Mouse (Mus musculus): ENCODE measurements at regions not wholly inside any gene's neighbourhood (a gene's known extent, or its start where the extent isn't known, plus 50 kb on each side); places are given as distances from the start of the nearest gene placed in this dataset.
A peak's percentile ranks its signal among the peaks of the same experiment; 100 is the strongest.

DNA sequence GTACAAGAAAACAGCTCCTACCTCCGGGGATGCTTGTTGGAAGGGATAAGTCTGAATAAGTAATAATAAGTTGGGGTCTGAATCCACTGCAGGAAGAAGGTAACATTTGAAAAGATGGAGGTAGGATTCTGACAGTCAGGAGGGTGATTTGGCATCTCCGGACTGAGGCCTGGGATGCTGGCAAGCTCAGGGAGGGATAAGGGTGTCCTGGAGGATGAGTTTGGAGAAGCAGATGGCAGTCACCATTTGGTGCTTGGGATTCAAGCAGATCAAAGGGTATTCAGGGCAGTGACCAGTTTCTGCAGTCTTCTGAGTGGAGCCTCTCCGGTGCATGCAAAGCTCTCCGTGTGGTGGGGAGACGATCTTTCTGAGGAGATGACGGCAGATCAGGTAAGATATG, 62.9 kb upstream of the Gm2310 start:
- ATAC-seq (ENCODE audit: low read depth): no peak
- no peaks in the 10 kb centered on the region for H3K9me3 ChIP-seq
- peaks cover 6% of the 10 kb centered on the region; the same call in 1 of the 2 replicates for H3K4me1 ChIP-seq (replicated peaks)
- no peaks in the 10 kb centered on the region for H3K36me3 ChIP-seq
- H3K27me3 ChIP-seq: 0 out of 2 replicates have a peak, but pooled peaks cover 4% of the 10 kb centered on the region
- WGBS: 71% methylated on average over 6 of the region's 6 CpGs
- no peak overlapping the region for H3K27ac ChIP-seq (replicated peaks)
- H3K9ac ChIP-seq: no peak overlapping the region
- no peak overlapping the region for H3K4me2 ChIP-seq
- H3K4me3 ChIP-seq: no peak overlapping the region

GRCm38 (mm10) chr15:8581146-8581913, 61.6 kb upstream of the Gm2310 start:
- Histone ChIP-seq H3K9me3 (no peaks in the 10 kb centered on the region), H3K4me1 (replicated peaks) (0 out of 2 replicates have a peak, but pooled peaks cover 6% of the 10 kb centered on the region), H3K9ac (no peak overlapping the region), H3K27ac (replicated peaks) (no peak overlapping the region), H3K36me3 (no peaks in the 10 kb centered on the region), H3K4me3 (no peak overlapping the region), H3K27me3 (0 out of 2 replicates have a peak, but pooled peaks cover 4% of the 10 kb centered on the region), H3K4me2 (no peak overlapping the region)
- ATAC-seq (ENCODE audit: low read depth): no peak
- WGBS: 52% methylated on average over 8 of the region's 8 CpGs

DNA sequence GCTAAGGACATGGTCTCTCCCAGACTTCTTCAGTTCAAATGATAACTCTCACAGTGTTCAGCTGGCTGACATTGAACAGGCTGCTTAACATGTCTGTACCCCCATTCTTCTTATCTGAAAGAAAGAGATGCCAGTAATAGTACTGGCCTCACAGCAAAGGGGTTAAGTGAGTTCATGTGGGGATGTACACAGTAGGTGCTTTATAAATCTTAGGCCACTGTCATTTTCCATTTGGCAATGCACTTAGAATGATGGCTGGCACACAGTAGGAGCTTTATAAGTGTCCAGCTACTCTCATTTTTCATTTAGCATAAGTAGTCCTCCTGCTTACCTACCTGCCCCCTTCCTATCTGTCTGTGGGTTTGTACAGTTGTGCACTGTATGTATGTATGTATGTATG, 60.3 kb upstream of the Gm2310 start:
- no peak for ATAC-seq (ENCODE audit: low read depth)
- no peak overlapping the region for H3K4me3 ChIP-seq
- H3K9ac ChIP-seq: no peak overlapping the region
- H3K4me2 ChIP-seq: no peak overlapping the region
- H3K27ac ChIP-seq (replicated peaks): no peak overlapping the region
- H3K36me3 ChIP-seq: no peaks in the 10 kb centered on the region
- 0 out of 2 replicates have a peak, but pooled peaks cover 6% of the 10 kb centered on the region for H3K4me1 ChIP-seq (replicated peaks)
- H3K27me3 ChIP-seq: 0 out of 2 replicates have a peak, but pooled peaks cover 4% of the 10 kb centered on the region
- no peaks in the 10 kb centered on the region for H3K9me3 ChIP-seq

DNA sequence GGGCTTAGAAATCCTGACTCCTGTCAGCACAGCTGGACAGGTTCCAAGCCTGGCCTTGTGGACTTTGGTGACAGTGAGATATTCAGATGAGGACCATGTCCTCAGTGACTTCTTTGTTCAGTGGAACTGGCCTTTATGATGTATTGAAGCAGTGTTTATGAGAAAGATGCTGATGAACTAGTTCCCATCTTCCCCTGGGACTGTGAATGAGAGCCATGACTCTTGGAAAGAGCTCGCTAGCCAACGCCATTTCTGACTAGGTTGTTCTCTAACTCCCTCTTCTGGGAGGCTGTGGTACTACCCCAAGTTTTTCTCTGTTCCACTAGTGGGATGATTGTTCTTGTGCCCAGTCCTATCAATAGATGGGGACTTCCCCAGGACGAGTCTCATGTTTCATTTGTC, 57.7 kb upstream of the Gm2310 start:
- Histone ChIP-seq H3K27ac (replicated peaks) (no peak overlapping the region), H3K4me3 (no peak overlapping the region), H3K4me1 (replicated peaks) (no peaks in the 10 kb centered on the region), H3K36me3 (no peaks in the 10 kb centered on the region), H3K4me2 (no peak overlapping the region), H3K27me3 (0 out of 2 replicates have a peak, but pooled peaks cover 4% of the 10 kb centered on the region), H3K9me3 (no peaks in the 10 kb centered on the region), H3K9ac (no peak overlapping the region)
- no peak for ATAC-seq (ENCODE audit: low read depth)
- 13% methylated on average over 3 of the region's 3 CpGs for WGBS

GRCm38 (mm10) chr15:8576975-8577374, 57.2 kb upstream of the Gm2310 start:
- no peaks in the 10 kb centered on the region for H3K9me3 ChIP-seq
- no peak overlapping the region for H3K4me2 ChIP-seq
- no peaks in the 10 kb centered on the region for H3K4me1 ChIP-seq (replicated peaks)
- no peak overlapping the region for H3K27ac ChIP-seq (replicated peaks)
- 75% methylated on average over 5 of the region's 5 CpGs for WGBS
- H3K36me3 ChIP-seq: no peaks in the 10 kb centered on the region
- H3K9ac ChIP-seq: no peak overlapping the region
- ATAC-seq (ENCODE audit: low read depth): no peak
- H3K27me3 ChIP-seq: peaks cover 6% of the 10 kb centered on the region; the same call in 1 of the 2 replicates
- no peak overlapping the region for H3K4me3 ChIP-seq

GRCm38 (mm10) chr15:8569617-8570016, 49.9 kb upstream of the Gm2310 start:
- H3K4me2 ChIP-seq: peak overlapping the region; percentile 96
- H3K9ac ChIP-seq: peak overlapping the region; percentile 69
- WGBS: 5% methylated on average over 11 of the region's 11 CpGs
- H3K4me1 ChIP-seq (replicated peaks): peaks cover 12% of the 10 kb centered on the region
- peak overlapping the region; percentile 56 for H3K4me3 ChIP-seq
- H3K27me3 ChIP-seq: peaks cover 23% of the 10 kb centered on the region
- no peaks in the 10 kb centered on the region for H3K36me3 ChIP-seq
- no peak overlapping the region for H3K27ac ChIP-seq (replicated peaks)
- peak; percentile 72 for ATAC-seq (ENCODE audit: low read depth)
- no peaks in the 10 kb centered on the region for H3K9me3 ChIP-seq

Data from neural tube, embryonic 13.5 days (tissue).